Mouse (Mus musculus) MEL (cell line): ENCODE data around the gene Scn3b. TPM values are rescaled to one million over a fixed set of nuclear protein-coding genes. Genes with fewer than 3 reads are reported as not detected.

ENCODE experiments used
- DNase-seq: peaks from one replicate; pipeline ENCODE4 v3.0.0; 2011; ENCODE audit warnings: low read depth, low spot score
- H3K27ac ChIP-seq: 2 replicates; pipeline ENCODE4 v1.5.1; 2012; ENCODE audit warnings: low read depth, mild to moderate bottlenecking, control low read depth, low read length, moderate library complexity; ENCODE audit not compliant: control insufficient read depth
- H3K27me3 ChIP-seq, 2 experiments: fragments of 150-350 bp in 1 of 2; sonication (generic) in 1 of 2; 2 replicates each; pipeline ENCODE4 v1.6.1; 2012; ENCODE audit warnings: low read length in 2 of 2, mild to moderate bottlenecking in 2 of 2, improper control_type of control experiment in 1 of 2, moderate library complexity in 1 of 2; ENCODE audit not compliant: insufficient read depth in 2 of 2, control insufficient read depth in 1 of 2
- H3K36me3 ChIP-seq, 2 experiments: 2 replicates each; pipeline ENCODE4 v1.6.1; 2012 to 2014; ENCODE audit warnings: low read length in 2 of 2, improper control_type of control experiment in 1 of 2, inconsistent platforms in 1 of 2, mild to moderate bottlenecking in 1 of 2; ENCODE audit not compliant: insufficient read depth in 2 of 2, control insufficient read depth in 1 of 2
- H3K4me1 ChIP-seq, 2 experiments: fragments of 150-350 bp in 1 of 2; sonication (generic) in 1 of 2; 2 replicates each; pipeline ENCODE4 v1.6.1; 2012; ENCODE audit warnings: low read length in 2 of 2, improper control_type of control experiment in 1 of 2, mild to moderate bottlenecking in 1 of 2; ENCODE audit not compliant: insufficient read depth in 2 of 2, control insufficient read depth in 1 of 2
- H3K4me3 ChIP-seq, 2 experiments: fragments of 150-350 bp in 1 of 2; sonication (generic) in 1 of 2; 2 replicates each; pipeline ENCODE4 v1.5.1; 2012; ENCODE audit warnings: low read depth in 2 of 2, low read length in 2 of 2, mild to moderate bottlenecking in 2 of 2, moderate library complexity in 2 of 2, control low read depth in 1 of 2, improper control_type of control experiment in 1 of 2; ENCODE audit not compliant: control insufficient read depth in 1 of 2, insufficient read depth in 1 of 2
- H3K79me2 ChIP-seq: 2 replicates; pipeline ENCODE4 v1.6.1; 2012; ENCODE audit warnings: mild to moderate bottlenecking, low read length, moderate library complexity; ENCODE audit not compliant: control insufficient read depth, poor library complexity, insufficient read depth
- H3K9ac ChIP-seq: 2 replicates; pipeline ENCODE4 v1.6.1; 2012; ENCODE audit warnings: low read depth, mild to moderate bottlenecking, control low read depth, low read length, moderate library complexity; ENCODE audit not compliant: control insufficient read depth, poor library complexity, severe bottlenecking
- H3K9me3 ChIP-seq: fragments of 150-350 bp; sonication (generic); replicated peaks from 2 replicates; pipeline ENCODE4 v1.6.1; 2012; ENCODE audit warnings: mild to moderate bottlenecking, low read length, improper control_type of control experiment, moderate library complexity; ENCODE audit not compliant: insufficient read depth
- BHLHE40 ChIP-seq: IDR thresholded peaks from 2 replicates; pipeline ENCODE4 v1.6.1; 2012; ENCODE audit warnings: low read depth, mild to moderate bottlenecking, inconsistent platforms, low read length, improper control_type of control experiment, borderline replicate concordance
- CHD1 ChIP-seq: IDR thresholded peaks from 2 replicates; pipeline ENCODE4 v1.6.1; 2012; ENCODE audit warnings: low read depth, mild to moderate bottlenecking, inconsistent platforms, low read length, improper control_type of control experiment
- ELF1 ChIP-seq: IDR thresholded peaks from 2 replicates; pipeline ENCODE4 v1.6.1; 2014; ENCODE audit warnings: low read depth, mild to moderate bottlenecking, inconsistent platforms, low read length, improper control_type of control experiment, moderate library complexity
- JUND ChIP-seq: IDR thresholded peaks from 2 replicates; pipeline ENCODE4 v1.6.1; 2011; ENCODE audit warnings: low read depth, mild to moderate bottlenecking, improper control_type of control experiment, low read length
- MAFK ChIP-seq: IDR thresholded peaks from 2 replicates; pipeline ENCODE4 v1.6.1; 2011; ENCODE audit warnings: low read depth, mild to moderate bottlenecking, low read length, improper control_type of control experiment, borderline replicate concordance
- MEF2A ChIP-seq: IDR thresholded peaks from 2 replicates; pipeline ENCODE4 v1.6.1; 2014; ENCODE audit warnings: low read depth, mild to moderate bottlenecking, inconsistent platforms, low read length, improper control_type of control experiment; ENCODE audit not compliant: poor library complexity, insufficient replicate concordance, severe bottlenecking; ENCODE audit errors: extremely low read depth
- MXI1 ChIP-seq: IDR thresholded peaks from 2 replicates; pipeline ENCODE4 v1.6.1; 2011; ENCODE audit warnings: mild to moderate bottlenecking, low read depth, low read length, improper control_type of control experiment
- NRF1 ChIP-seq: IDR thresholded peaks from 2 replicates; pipeline ENCODE4 v1.6.1; 2014; ENCODE audit warnings: low read depth, mild to moderate bottlenecking, inconsistent platforms, low read length, improper control_type of control experiment, moderate library complexity; ENCODE audit not compliant: poor library complexity, insufficient read depth, severe bottlenecking
- POLR2A ChIP-seq, 2 experiments: IDR thresholded peaks; 2 replicates each; pipeline ENCODE4 v1.6.1; 2011 to 2012; ENCODE audit warnings: low read length in 2 of 2, mild to moderate bottlenecking in 2 of 2, control low read depth in 1 of 2, improper control_type of control experiment in 1 of 2, low read depth in 1 of 2, moderate library complexity in 1 of 2; ENCODE audit not compliant: control insufficient read depth in 1 of 2, insufficient read depth in 1 of 2, poor library complexity in 1 of 2
- POLR2AphosphoS2 ChIP-seq: IDR thresholded peaks from 2 replicates; pipeline ENCODE4 v1.6.1; 2011; ENCODE audit warnings: low read length, improper control_type of control experiment
- RCOR1 ChIP-seq: IDR thresholded peaks from 2 replicates; pipeline ENCODE4 v1.6.1; 2012; ENCODE audit warnings: low read depth, mild to moderate bottlenecking, inconsistent platforms, low read length, improper control_type of control experiment
- TAL1 ChIP-seq: IDR thresholded peaks from 2 replicates; pipeline ENCODE4 v1.6.1; 2012; ENCODE audit warnings: mild to moderate bottlenecking, inconsistent platforms, low read length, moderate library complexity, mixed read lengths
- TCF12 ChIP-seq: IDR thresholded peaks from 2 replicates; pipeline ENCODE4 v1.6.1; 2014; ENCODE audit warnings: low read depth, mild to moderate bottlenecking, inconsistent platforms, low read length, improper control_type of control experiment, moderate library complexity
- ZC3H11A ChIP-seq: IDR thresholded peaks from 2 replicates; pipeline ENCODE4 v1.6.1; 2012; ENCODE audit warnings: low read depth, mild to moderate bottlenecking, inconsistent platforms, low read length, improper control_type of control experiment
- ZMIZ1 ChIP-seq: IDR thresholded peaks from 2 replicates; pipeline ENCODE4 v1.6.1; 2012; ENCODE audit warnings: low read depth, mild to moderate bottlenecking, inconsistent platforms, low read length, improper control_type of control experiment, moderate library complexity
- ZNF384 ChIP-seq: IDR thresholded peaks from 2 replicates; pipeline ENCODE4 v1.6.1; 2012; ENCODE audit warnings: low read depth, mild to moderate bottlenecking, inconsistent platforms, low read length, improper control_type of control experiment
- polyA plus RNA-seq, 2 experiments: library from polyadenylated mRNA; stranded (reverse) in 1 of 2; unstranded in 1 of 2; fragments of >175 nt in 1 of 2; fragments of >200 nt in 1 of 2; gene quantifications; 2 replicates each; pipeline versions ENCODE4 v1.2.1 to v1.2.4; 2012; ENCODE audit warnings: low replicate concordance in 2 of 2, low read depth in 1 of 2; ENCODE audit not compliant: insufficient read length in 2 of 2, insufficient read depth in 1 of 2, missing spikeins in 1 of 2
- total RNA-seq: library from RNA; depleted of rRNA; stranded (reverse); fragments of 300-350 nt; gene quantifications from 2 replicates; pipeline ENCODE4 v1.2.3, GENCODE M21; 2012

The Scn3b gene
- total and polyA plus RNA-seq, 3 experiments: not detected

DNA sequence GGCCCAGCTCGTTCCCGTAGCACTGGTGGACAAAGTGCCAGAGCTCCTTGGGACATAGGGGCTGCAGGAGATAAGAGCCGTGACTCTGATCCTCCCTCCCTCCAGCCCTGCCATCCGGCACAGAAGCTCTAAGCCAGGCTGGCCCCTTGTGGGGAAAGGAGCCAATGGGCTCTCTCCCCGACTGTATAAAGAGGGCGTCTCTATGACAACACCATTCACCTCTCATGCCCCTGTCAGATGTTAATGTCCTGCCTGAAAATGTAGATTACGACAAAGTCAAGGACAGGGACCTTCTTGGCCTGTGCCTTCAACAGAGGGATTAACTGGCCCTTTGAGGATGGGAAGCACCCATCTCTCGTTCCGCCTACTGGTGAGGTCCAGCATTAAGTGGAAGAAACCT, 42.8 kb downstream of the Scn3b start:
- no peaks in the 10 kb centered on the region for H3K79me2 ChIP-seq
- no peaks in the 10 kb centered on the region for H3K36me3 ChIP-seq
- no peaks in the 10 kb centered on the region for H3K27me3 ChIP-seq
- H3K9me3 ChIP-seq: no peaks in the 10 kb centered on the region
- H3K4me1 ChIP-seq: no peaks in the 10 kb centered on the region
- DNase-seq: no peak
- no peak overlapping the region for H3K4me3 ChIP-seq
- H3K27ac ChIP-seq: no peak overlapping the region
- no peak overlapping the region for H3K9ac ChIP-seq
- TF ChIP-seq MEF2A (no peak), TAL1 (no peak), NRF1 (no peak), MAFK (no peak), MXI1 (no peak), ELF1 (no peak), ZMIZ1 (no peak), TCF12 (no peak), ZC3H11A (no peak), BHLHE40 (no peak)

DNA sequence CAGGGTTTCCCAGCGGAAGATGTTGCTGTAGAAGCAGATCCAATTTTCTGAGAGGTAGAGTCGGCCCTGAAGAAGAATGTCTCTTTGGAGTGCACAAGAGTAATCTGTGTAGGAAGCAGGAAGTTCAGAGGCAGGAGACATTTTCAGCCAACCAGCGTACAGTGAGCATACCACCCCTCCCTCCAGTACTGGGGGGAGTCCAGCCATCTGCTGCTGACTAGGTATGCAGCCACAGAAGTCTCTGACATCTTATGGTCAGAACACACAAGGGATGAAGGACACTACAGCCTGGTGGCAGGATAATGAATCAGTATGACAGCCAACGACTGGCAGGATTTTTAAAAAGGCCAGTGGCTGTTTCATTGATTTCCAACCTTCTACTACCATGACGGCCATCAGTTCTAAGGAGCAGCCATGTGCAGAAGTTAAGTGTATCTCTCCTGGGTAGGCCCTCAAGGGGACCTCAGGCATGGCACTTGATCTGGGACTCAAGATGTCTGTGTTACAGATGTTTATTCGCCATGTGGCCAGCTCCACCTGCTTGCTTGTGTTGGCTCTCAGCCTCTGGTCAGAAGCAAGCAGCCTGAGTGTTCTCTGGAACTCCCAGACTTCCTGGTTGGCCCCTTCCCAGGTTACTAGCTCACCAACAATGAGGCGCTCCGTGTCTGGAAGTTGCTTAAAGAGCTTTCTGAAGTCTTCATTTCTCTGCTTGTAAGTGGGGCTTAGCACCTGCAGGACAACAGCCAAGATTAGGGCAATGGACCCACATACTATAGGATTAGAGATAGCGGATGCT, 48.0 kb downstream of the Scn3b start:
- H3K79me2 ChIP-seq: no peaks in the 10 kb centered on the region
- H3K36me3 ChIP-seq: no peaks in the 10 kb centered on the region
- H3K27me3 ChIP-seq: no peaks in the 10 kb centered on the region
- H3K27ac ChIP-seq: no peak overlapping the region
- TF ChIP-seq TCF12: no peak
- no peak for TF ChIP-seq RCOR1
- TF ChIP-seq ZNF384: no peak
- no peak for TF ChIP-seq ELF1
- no peak for TF ChIP-seq TAL1
- TF ChIP-seq CHD1: no peak
- TF ChIP-seq MAFK: no peak
- TF ChIP-seq POLR2AphosphoS2: no peak
- no peak for TF ChIP-seq BHLHE40
- no peak for TF ChIP-seq JUND
- no peak for TF ChIP-seq POLR2A (IDR thresholded peaks at IDR 0.05; ENCODE audit: control insufficient read depth in 1 of 2, insufficient read depth in 1 of 2, low read depth in 1 of 2, low read length in 2 of 2, poor library complexity in 1 of 2)
- no peak overlapping the region for H3K4me3 ChIP-seq
- H3K9me3 ChIP-seq: no peaks in the 10 kb centered on the region
- no peaks in the 10 kb centered on the region for H3K4me1 ChIP-seq
- H3K9ac ChIP-seq: no peak overlapping the region
- no peak for DNase-seq
